Mouse (Mus musculus) T-helper 2 cell (primary cell): Measurements from ENCODE around the gene Svip.

Source experiments
- in situ Hi-C: fragments of 300-600 bp; cut with MboI, MseI; formaldehyde crosslinking; loops from one replicate; pipeline ENCODE4 v1.15.1; 2025; ENCODE audit warnings: high pct_unique_total_duplicates

Gene Svip

DNA sequence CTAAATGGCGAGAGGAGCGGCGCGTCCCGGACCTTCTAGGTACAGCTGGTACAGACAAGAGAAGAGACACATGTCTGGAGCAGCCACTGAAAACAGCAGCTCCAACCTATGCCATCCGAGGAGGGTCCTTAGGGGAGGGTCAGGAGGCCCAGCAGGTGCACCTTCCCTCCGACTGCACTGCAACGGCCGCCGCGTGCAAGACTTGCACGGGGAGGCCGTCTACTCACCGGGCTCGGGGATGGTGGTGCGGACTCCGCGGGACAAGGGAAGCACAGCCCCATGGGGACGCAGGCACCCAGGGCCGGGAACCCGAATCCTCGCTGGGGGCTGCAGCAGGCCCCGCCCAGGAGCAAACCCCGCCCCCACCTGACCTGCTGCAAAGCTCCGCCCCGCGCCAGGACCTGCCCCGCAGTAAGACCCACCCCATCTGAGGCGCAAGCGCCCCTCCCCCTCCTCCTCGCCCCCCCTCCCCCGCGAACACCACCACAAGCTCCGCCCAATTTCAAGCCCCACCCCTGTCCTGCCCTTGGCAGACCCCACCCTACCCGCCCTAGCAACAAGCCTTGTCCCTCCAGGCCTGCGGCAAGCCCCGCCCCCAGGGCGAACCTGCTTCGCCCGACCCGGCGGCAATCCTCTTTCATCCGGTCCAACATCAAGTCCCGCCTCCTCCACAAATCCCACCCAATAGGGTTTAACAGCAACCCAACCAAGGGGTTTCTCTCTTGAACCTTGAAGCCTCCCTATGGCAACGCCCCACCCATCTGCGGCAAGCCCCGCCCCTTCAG, at the start of gene Svip:
Svip (minus strand) TSS at position 508 of the 785 bp plus-strand sequence.
- in situ Hi-C loops = no loop called here

DNA sequence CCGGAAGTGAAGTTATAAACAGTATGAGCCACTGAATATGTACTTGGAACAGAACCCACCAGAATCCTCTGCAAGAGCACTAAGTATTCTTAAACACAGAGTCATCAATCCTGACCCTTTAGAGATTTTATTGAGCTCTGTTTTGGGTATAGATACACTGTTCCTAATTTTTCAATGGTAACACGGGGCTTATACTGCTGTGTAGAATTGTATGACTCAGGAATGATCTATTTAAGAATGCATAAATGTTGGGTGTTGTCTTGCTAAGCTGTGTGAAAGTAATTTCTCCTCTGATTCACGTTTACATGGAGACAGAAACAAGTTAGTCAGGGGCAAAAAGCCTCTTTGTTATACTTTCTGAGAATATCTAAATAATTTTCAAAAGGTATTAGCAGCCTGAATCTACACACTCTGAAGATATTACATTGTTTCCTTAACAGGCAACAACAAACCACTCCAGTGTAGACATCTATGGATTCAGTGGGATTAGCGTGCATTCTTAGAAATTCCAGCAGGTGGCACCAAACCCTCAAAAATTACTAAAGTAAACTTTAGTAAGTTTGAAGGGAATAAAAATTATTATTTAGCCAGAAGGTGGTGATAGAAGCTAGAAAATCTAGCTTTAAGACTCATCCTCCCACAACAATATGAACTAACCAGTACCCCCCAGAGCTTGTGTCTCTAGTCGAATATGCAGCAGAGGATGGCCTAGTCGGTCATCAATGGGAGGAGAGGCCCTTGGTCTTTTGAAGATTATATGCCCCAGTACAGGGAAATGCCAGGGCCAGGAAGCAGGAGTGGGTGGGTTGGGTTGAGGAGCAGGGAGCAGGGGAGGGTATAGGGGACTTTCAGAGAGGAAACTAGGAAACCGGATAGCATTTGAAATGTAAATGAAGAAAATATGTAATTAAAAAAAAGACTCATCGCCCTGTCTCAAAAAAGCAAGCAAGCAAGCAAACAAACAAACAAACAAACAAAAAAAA, 32.1 kb upstream of the Svip start:
- in situ Hi-C loops = loop anchor here (10.0 kb wide), 1 partner anchor 1157 kb away; no protein-coding TSS in a partner anchor

DNA sequence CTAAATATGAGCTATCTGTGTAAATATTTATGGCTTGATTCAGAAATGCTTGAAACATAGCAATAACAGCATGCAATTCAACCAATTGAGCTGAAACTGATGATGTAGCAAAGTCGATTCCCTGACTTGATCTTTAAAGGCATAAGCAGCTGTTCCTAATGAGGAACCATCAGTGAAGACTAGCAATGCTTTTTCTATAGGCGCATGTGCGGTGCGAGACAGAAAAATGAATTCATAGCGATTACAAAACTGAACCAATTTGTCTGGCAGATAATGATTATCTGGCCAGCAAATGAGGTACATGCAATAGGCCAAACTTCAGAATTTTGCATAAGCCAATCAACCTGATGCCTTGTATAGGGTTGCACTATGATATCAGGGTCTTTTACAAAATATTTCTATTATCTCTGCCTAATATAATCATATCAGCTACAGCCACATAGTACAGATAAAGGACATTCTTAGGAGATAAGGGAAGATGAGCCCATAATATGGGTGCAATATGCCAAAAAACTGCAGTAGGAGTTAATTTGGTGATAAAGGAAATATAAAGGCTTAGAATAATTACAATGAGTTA, 18.3 kb upstream of the Svip start:
- in situ Hi-C loops = no loop called here

DNA sequence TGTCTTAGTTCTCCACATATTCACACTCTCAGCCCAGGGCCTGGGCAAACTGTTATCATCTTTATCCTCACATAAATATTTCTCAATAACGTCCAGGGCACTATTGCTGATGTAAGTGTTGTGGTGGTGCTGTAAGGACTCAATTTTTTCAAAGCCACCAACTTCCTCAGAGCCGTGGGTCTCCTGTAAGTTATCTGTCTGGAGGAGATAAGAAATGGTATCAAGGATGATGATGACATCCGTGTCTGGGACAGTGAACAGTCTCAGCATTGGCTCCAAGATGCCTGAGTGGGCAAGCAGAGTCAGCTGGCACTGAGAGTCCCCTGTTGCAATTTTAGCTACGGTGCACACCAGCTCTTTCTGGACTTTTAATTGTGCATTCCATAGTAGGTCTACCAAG, 16.2 kb upstream of the Svip start:
- in situ Hi-C loops = no loop called here

DNA sequence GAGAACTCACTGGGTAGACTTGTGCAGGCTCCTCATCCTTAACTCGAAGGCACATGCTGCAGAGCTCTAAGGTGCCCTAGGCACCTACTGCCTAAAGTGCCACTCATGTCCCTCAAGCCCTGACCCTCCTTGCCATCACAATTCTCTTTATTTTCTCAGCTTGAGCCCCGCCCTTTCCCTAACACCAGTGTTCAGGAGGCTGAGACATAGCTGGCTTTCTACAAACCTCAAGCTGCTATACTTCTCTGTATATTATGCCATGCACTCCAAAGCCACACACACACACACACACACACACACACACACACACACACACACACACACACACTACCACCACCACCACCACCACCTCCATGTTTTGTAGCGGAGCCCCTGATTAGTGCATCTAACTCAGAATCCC, 9.8 kb upstream of the Svip start, which contains the start of gene 1700015G11Rik:
1700015G11Rik (minus strand) TSS at position 101 of the 400 bp plus-strand sequence.
- in situ Hi-C loops = no loop called here

DNA sequence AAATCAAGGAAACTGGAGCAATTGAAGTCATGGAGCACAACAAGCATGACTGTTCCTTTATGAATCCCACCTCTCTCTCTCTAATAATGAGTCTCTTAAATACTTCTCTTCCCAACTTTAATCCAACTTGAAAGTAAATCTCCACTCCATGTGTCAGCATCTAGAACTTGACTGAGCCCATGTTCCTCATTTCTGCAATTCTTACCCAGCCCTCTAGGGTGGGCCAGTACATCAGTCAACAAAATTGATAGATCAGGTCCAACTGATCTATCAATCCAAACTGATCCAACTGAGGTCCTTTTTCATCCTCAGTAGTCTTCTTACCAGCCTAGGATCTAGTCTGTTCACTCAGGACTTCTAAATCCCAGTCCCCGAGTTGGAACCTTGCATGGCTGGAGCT, 9.4 kb upstream of the Svip start:
- in situ Hi-C loops = no loop called here

DNA sequence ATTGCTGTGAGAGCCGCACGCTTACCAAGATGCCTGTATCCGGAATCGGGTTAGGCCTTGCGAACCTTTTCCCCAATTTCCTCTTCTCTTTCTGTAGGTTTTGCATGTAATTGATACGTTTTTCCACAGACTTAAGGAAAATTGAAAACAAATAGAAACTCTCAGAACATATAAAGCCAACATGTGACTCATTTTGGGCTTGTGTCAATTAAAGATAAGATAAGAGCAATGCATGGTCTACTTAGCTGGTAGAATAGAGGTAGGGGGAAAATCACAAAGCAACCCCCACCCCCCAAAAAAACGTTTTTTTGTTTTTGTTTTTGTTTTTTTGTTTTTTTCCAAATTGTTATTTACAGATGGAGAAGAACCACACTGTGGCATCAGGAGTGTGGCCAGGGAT, 7.6 kb upstream of the Svip start:
- in situ Hi-C loops = no loop called here

DNA sequence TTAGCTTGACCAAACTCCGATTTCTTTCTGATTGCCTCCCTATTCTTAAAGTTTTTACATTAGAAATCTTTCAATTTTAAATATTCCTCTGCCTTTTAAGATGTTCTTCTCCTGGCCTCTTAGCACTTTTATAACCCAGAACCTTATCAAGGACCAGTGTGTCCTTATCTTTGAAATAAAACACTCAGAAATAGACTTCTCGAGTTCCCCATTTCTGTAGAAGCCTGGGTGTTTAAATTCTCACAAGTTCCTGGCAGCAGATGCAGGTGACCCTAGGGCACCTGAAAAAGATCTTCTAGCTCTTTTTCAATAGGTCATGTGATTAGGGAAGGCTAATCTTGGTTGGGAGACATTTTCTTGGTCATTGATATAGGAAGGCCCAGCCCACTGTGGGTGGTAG, 1.3 kb upstream of the Svip start:
- in situ Hi-C loops = no loop called here

DNA sequence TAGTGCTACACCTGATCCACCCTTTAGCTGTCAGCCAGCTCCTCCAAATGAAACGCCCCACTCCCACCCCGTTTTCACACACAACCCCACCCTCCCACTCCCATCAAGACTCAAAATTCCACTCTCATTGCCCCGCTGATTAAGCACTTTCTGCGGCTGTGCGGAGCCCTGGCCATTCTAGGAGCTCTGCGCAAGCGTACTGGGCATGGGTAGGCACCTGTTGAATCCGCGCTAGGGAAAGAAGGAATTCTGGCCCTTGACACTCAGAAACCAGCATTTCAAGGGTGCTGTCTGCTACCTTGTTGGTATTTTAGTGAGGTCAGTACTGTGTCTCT, 445 bp upstream of the Svip start:
- in situ Hi-C loops = no loop called here

DNA sequence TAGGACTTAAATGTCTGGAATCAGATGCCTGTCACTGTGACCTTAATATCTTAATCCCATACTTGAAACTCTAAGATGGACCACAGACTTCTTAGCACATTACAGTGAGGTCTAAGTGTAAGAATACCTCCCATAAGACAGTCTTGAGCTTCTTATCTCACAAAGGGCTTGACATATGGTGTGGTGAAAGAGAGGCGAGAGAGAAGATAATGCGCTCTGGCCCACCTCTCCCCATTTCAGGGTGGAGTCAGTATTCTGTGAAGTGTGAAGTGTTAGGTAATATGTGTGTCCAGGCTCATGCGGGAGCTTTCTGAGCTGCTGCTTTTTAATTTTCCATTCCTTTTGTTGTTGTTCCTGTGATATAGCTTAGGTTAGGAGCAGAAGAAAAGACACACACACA, 14.8 kb downstream of the Svip start:
- in situ Hi-C loops = no loop called here

DNA sequence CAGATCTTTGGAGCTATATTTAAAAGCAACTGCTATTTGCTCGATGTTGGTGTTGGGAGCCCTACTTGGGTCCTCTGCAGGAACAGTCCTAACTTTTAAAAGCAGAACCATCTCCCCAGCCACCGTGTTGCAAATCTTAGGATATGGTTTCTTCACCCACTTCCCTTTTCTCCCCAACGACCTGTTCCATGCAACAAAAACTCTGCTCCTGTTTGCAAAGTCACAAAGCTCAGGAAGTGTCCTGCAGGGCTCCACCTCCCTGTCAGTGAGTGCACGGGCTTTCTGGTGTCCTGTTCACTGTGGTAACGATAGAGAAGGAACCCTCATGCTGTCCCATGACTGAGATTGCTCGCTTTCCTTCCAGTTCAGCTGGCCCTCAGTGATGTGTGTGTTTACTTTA, 18.9 kb downstream of the Svip start:
- in situ Hi-C loops = no loop called here

DNA sequence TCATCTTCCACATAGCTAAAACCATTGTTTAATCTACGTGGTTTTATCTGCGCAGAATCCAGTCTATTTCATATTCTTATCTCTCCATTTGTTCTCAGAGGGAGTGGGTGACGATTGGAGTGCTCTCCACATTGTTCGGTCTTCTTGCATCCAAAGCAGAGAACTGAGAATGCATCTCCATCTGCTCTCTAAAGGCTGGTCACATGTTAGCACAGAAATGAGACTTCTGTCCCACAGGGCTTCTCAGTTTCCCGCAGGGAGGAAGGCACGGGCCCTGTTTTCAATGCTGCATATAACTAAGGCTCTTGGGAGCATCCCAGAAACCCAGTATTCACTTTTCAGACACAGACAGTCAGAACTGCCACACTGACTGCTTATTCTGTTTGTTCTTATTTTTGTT, 20.1 kb downstream of the Svip start:
- in situ Hi-C loops = no loop called here

DNA sequence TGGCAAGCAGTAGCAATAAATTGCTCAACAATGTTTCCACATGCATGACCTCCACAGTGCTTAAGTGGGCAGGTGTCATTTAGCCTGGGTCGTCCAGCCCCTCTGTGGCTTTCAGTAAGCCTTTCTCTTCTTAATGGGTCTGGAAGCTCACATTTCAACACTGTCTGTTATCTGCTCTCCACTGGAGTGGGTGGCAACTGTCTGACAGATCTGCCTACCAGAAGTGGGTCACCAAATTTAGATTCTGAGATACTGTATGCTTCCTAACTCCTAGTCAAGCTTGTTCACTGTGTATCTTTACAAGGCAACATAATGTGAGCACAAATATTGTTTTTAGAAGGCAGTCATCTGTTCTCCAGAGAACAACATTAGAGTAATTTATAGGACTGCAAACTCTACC, 23.5 kb downstream of the Svip start:
- in situ Hi-C loops = loop anchor here (5.0 kb wide), 1 partner anchor 490 kb away; no protein-coding TSS in a partner anchor

DNA sequence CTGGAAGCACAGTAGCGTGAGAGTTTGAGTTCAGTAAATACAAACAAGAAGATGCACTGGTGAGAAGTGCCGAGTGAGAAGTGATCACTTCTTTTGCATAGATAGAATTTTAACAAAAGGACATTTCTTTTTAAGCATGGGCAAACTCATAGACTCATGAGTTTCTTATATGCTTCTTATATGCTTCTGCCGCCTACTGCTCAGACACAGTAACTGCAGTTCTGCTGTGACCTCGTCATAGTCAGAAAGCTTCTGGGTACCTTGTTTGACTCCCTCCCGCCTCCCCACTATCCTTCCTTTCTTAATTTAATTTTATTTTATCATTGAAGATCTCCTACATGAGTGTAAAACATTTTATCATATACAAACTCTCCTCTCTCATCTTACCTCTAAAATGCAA, 26.5 kb downstream of the Svip start:
- in situ Hi-C loops = no loop called here

DNA sequence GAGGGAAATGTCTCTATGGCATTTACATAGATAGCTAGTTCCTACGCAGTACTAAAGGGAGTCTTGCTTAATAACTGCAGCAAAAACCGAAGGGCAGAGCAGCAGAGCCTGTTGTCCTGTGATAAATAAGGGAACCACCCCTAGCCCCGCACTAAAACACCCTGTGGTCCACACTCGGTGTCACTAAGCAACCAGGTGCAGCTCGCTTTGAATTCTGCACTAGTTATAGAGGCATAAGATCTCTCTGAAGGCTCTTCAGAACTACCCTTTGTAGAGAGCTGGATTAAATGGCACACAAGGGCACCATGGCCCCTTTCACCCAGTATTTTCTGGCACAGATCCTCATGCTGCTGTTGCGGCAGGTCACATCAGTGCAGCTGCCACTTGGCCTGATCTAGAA, 30.6 kb downstream of the Svip start:
- in situ Hi-C loops = no loop called here

DNA sequence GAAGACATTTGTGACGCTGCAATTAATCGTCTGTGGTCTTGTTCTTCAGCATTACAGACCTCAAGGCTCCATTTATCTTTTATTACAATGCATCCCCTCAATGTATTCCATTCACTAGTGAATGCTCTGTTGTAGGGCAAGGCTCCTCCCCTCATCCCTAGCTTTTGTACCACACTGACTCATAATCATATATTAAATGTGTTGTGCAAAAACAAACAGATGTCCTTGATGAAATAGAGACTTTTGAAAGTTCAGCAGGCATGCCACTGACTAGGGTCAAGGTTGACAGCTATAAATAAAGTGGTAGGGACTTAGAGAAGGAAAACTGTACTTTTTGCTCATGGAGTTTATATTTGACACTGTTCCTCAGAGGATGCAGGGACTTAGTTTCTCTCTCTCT, 32.3 kb downstream of the Svip start:
- in situ Hi-C loops = loop anchor here (5.0 kb wide), 1 partner anchor 356 kb away; no protein-coding TSS in a partner anchor

DNA sequence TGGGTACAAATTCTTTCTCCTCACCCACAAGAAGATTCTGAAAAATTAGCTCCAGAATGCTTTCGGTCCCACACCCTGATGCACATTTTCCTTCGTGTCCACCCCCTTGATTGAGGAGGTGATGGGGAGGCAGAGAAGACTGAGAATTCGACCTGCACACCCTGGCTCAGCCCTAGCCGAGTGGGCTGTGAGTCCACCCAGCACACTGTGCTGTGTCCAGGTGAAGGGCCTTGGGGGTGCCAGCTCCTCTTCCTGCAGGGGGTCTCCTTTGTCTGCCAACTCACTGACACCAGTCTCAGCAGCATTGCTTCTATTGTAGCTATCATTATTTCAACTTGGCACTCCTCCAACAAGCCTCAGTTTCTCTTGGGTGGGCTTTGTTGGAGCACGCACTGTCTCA, 32.7 kb downstream of the Svip start:
- in situ Hi-C loops = loop anchor here (5.0 kb wide), 1 partner anchor 356 kb away; no protein-coding TSS in a partner anchor

DNA sequence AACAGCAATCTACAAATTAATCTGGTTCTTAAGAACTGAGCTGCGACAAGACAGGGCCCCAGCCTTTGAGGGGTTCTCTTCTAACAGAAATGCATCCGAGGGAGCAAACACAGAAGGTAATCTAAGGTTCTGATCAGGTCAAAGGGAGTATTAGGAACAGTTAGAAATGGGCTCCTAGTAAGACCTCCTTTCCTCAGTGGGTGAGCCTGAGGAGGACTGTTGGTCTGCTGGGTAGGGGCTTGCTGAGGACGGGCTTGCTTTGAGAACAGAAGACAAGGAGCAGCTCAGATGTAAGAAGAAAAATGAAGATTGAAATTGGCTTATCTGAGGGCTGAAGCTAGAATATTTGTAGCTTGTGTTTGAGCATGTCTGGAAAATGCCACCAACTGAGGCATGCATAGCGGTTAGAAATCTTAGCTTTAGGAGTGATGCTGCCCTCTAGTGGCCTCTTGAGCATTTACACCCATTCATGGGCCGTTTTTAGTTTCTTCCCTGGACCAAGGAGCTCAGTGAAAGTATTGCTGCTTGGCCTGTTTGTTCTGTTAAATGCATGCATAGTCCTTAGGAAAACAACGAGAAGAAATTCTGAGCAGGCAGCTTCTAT, 33.5 kb downstream of the Svip start:
- in situ Hi-C loops = loop anchor here (5.0 kb wide), 1 partner anchor 355 kb away; no protein-coding TSS in a partner anchor

DNA sequence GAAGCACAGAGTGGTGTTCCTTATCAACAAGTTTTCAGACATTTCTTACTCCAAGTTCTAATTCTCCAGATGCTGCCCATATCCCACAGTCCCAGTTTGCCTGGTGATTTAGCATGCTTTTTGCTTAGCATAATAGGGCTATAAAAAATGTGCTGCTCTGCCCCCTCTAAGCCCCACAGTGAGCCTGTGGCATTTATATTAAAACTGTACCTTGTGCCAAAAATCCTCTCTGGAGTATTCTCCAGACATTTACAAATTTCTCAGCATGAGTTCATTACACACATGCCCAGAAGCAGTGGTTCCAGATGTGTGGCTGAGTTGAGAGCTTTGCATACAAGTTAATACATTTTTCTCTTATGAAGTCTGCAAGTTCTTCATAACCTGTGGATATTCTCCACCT, 36.4 kb downstream of the Svip start:
- in situ Hi-C loops = loop anchor here (10.0 kb wide), 1 partner anchor 115 kb away; no protein-coding TSS in a partner anchor

DNA sequence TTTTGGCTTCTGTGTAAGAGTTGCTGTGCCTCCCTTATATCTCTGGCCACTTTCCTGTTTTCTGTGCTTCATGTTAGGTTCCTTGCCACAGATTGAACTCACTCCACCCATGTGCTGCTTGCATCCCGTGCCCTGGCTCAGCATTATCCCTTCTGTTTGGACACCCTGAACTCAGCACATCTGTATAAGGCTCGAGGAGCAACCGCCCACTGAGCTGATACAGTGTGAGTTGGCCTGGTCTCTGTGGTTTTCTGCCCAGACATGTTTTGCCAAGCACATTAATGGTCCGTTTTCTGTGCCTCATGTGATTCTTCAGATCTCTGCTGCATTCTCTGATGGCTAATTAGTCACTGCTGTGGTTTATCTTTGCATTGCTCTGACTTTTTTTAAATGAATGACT, 38.2 kb downstream of the Svip start:
- in situ Hi-C loops = loop anchor here (10.0 kb wide), 1 partner anchor 113 kb away; no protein-coding TSS in a partner anchor

DNA sequence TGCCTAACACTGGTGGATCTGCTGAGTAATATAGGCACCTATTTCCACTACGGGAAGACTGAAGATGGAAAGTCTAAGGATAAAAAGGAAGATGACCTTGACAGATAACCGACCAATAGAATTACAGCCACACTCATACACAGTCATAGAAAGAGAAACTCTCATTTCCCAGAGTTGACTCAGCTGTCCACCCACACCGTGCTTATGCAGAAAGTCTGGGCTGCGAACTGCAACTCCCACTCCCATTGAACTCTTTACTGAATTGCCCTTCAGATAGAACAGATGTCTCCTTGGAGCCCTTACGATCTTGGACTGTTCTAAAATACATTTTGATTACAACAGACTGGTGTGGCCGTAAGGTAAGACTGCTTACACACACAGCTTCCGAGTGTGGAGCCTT, 41.1 kb downstream of the Svip start:
- in situ Hi-C loops = loop anchor here (10.0 kb wide), 1 partner anchor 110 kb away; no protein-coding TSS in a partner anchor
